Mouse (Mus musculus) midbrain, embryonic 11.5 days (tissue): ENCODE results near the gene Adamts20. TPM values are rescaled to one million over a fixed set of nuclear protein-coding genes. Genes with fewer than 3 reads are reported as not detected.
"Not testable (repeated sequence)": the region's sequence is repeated elsewhere in the genome, so short reads cannot be mapped to it uniquely, and the experiment has no call there.

Source experiments
- ATAC-seq: fragments of 200-750 bp; cut with Nextera tagmentation; 2 replicates; pipeline ENCODE4 v1.8.0; 2017; ENCODE audit warnings: moderate TSS enrichment, moderate library complexity; ENCODE audit not compliant: low FRiP score
- DNase-seq: peaks from one replicate; pipeline ENCODE4 v3.0.0; 2015; ENCODE audit warnings: low spot score; ENCODE audit errors: missing footprints
- H3K27ac ChIP-seq: fragments of 300-500 bp; sonication (generic); 2 replicates; pipeline ENCODE4 v1.5.1; 2014; ENCODE audit warnings: low read depth, low read length
- H3K27me3 ChIP-seq: fragments of 300-500 bp; sonication (generic); 2 replicates; pipeline ENCODE4 v1.6.1; 2014; ENCODE audit warnings: mild to moderate bottlenecking, low read length, moderate library complexity, mixed read lengths; ENCODE audit not compliant: control insufficient read depth, insufficient read depth
- H3K36me3 ChIP-seq: fragments of 300-500 bp; sonication (generic); 2 replicates; pipeline ENCODE4 v1.6.1; 2014; ENCODE audit warnings: mild to moderate bottlenecking, low read length, moderate library complexity, mixed read lengths; ENCODE audit not compliant: control insufficient read depth, insufficient read depth
- H3K4me1 ChIP-seq: fragments of 300-500 bp; sonication (generic); 2 replicates; pipeline ENCODE4 v1.6.1; 2014; ENCODE audit warnings: low read length; ENCODE audit not compliant: control insufficient read depth, insufficient read depth
- H3K4me2 ChIP-seq: fragments of 300-500 bp; sonication (generic); 2 replicates; pipeline ENCODE4 v1.6.1; 2014; ENCODE audit warnings: mild to moderate bottlenecking, moderate library complexity
- H3K4me3 ChIP-seq: fragments of 300-500 bp; sonication (generic); 2 replicates; pipeline ENCODE4 v1.5.1; 2014; ENCODE audit warnings: low read depth, low read length
- H3K9ac ChIP-seq: fragments of 300-500 bp; sonication (generic); 2 replicates; pipeline ENCODE4 v1.6.1; 2014; ENCODE audit warnings: low read length
- H3K9me3 ChIP-seq: fragments of 300-500 bp; sonication (generic); 2 replicates; pipeline ENCODE4 v1.6.1; 2016; ENCODE audit warnings: low read length; ENCODE audit not compliant: control insufficient read depth
- WGBS: fragments of 180-500 bp; shearing (Covaris S2); extraction: QIAGEN DNeasy Blood & Tissue Kit; methylation state at CpG from one replicate; pipeline ENCODE4 v1.1.7; 2014; 5-methylcytosine and 5-hydroxymethylcytosine counted together
- polyA plus RNA-seq: library from polyadenylated mRNA; unstranded; fragments of >200 nt; fragmentation: Nextera tagmentation; extraction: Ambion mirVana; gene quantifications from 2 replicates; pipeline ENCODE4 v1.2.1, GENCODE M21; 2014

The Adamts20 gene
- 3.1 and 3.5 TPM in 2 replicates for polyA plus RNA-seq

GRCm38 (mm10) chr15:94465318-94465717 lies at the start of gene Adamts20:
Adamts20 (minus strand) TSS chr15:94465418.
- no peak within 1 kb of the TSS; the same call in 1 of the 2 replicates for H3K4me2 ChIP-seq
- ATAC-seq: no peak
- H3K27me3 ChIP-seq: no peaks in the 10 kb centered on the region
- no peak within 1 kb of the TSS for H3K4me3 ChIP-seq
- H3K27ac ChIP-seq: no peak within 1 kb of the TSS
- H3K36me3 ChIP-seq: no peaks in the 10 kb centered on the region
- H3K9ac ChIP-seq: no peak within 1 kb of the TSS
- WGBS: 86% methylated on average over 11 of the region's 11 CpGs
- no peak for DNase-seq
- H3K9me3 ChIP-seq: no peaks in the 10 kb centered on the region
- H3K4me1 ChIP-seq: peaks cover 4% of the 10 kb centered on the region; the same call in 1 of the 2 replicates

GRCm38 (mm10) chr15:94503451-94504215 lies 38.4 kb upstream of the Adamts20 start:
- no peak overlapping the region for H3K4me3 ChIP-seq
- H3K4me1 ChIP-seq: no peaks in the 10 kb centered on the region
- H3K4me2 ChIP-seq: no peak overlapping the region
- no peaks in the 10 kb centered on the region for H3K9me3 ChIP-seq
- 82% methylated on average over 12 of the region's 12 CpGs for WGBS
- no peak overlapping the region for H3K27ac ChIP-seq
- DNase-seq (no peak), ATAC-seq (no peak)
- no peak overlapping the region for H3K9ac ChIP-seq
- H3K36me3 ChIP-seq: no peaks in the 10 kb centered on the region
- H3K27me3 ChIP-seq: no peaks in the 10 kb centered on the region

DNA sequence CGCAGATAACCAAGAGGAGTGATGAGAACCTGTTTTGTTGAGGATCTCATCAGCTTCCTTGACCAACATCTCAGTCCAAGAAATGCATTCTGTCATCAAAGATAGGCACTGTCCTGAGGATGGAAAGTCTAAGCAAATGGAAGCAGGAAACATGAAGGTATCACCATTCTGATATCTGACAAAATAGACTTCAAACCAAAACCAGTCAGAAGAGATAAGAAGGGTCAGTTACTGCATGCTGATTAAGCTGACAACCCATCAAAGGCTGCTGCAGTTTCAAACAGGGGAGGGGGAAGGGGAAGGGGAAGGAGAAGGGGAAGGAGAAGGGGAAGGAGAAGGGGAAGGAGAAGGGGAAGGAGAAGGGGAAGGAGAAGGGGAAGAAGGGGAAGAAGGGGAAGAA lies 34.0 kb upstream of the Adamts20 start:
- H3K27ac ChIP-seq: no peak overlapping the region
- no peaks in the 10 kb centered on the region for H3K4me1 ChIP-seq
- ATAC-seq: no peak
- 76% methylated on average over 1 of the region's 1 CpGs for WGBS
- H3K9me3 ChIP-seq: no peaks in the 10 kb centered on the region; the same call in 1 of the 2 replicates
- no peaks in the 10 kb centered on the region for H3K36me3 ChIP-seq
- DNase-seq: no peak
- H3K9ac ChIP-seq: no peak overlapping the region
- no peak overlapping the region for H3K4me2 ChIP-seq
- no peaks in the 10 kb centered on the region for H3K27me3 ChIP-seq
- H3K4me3 ChIP-seq: no peak overlapping the region

DNA sequence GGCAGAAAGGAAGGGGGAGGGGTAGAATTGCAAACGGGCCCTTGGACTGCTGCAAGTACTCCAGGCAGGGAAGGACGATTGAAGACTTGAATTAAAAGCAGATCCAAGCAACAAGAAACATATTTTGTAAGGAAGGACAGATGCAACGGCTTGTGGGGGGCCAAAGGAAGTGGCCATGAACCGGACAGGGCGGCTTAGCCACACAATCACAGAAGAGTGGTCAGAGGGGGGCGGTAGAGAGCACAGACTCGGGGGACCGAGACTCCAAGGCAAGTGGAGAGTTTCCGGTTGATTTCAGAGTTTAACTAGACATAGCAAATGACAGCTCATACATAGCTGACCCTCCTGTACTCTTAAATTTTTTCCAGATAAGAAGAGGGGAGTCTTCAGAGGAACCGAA lies 30.7 kb upstream of the Adamts20 start:
- 72% methylated on average over 10 of the region's 10 CpGs for WGBS
- H3K36me3 ChIP-seq: no peaks in the 10 kb centered on the region
- DNase-seq: no peak

GRCm38 (mm10) chr15:94494445-94494844 lies 29.2 kb upstream of the Adamts20 start:
- WGBS: 94% methylated on average over 1 of the region's 1 CpGs
- no peak overlapping the region for H3K4me3 ChIP-seq
- no peak for ATAC-seq
- H3K9ac ChIP-seq: no peak overlapping the region
- H3K4me2 ChIP-seq: no peak overlapping the region
- DNase-seq: no peak
- no peaks in the 10 kb centered on the region for H3K27me3 ChIP-seq
- H3K36me3 ChIP-seq: no peaks in the 10 kb centered on the region
- no peaks in the 10 kb centered on the region; the same call in 1 of the 2 replicates for H3K9me3 ChIP-seq
- no peak overlapping the region for H3K27ac ChIP-seq
- no peaks in the 10 kb centered on the region for H3K4me1 ChIP-seq

More for the DNA sequence above, 30.7 kb upstream of the Adamts20 start:
- no peaks in the 10 kb centered on the region; the same call in 1 of the 2 replicates for H3K9me3 ChIP-seq
- no peaks in the 10 kb centered on the region for H3K4me1 ChIP-seq
- ATAC-seq: no peak
- no peak overlapping the region for H3K9ac ChIP-seq
- no peak overlapping the region for H3K27ac ChIP-seq
- no peak overlapping the region for H3K4me2 ChIP-seq
- no peak overlapping the region for H3K4me3 ChIP-seq
- no peaks in the 10 kb centered on the region for H3K27me3 ChIP-seq

GRCm38 (mm10) chr15:94489433-94489832 lies 24.2 kb upstream of the Adamts20 start:
- no peaks in the 10 kb centered on the region for H3K36me3 ChIP-seq
- no peaks in the 10 kb centered on the region for H3K27me3 ChIP-seq
- no peak overlapping the region for H3K27ac ChIP-seq
- no peaks in the 10 kb centered on the region for H3K4me1 ChIP-seq
- DNase-seq (no peak), ATAC-seq (no peak)
- WGBS: 89% methylated on average over 2 of the region's 2 CpGs
- H3K4me2 ChIP-seq: no peak overlapping the region
- no peaks in the 10 kb centered on the region; the same call in 1 of the 2 replicates for H3K9me3 ChIP-seq
- no peak overlapping the region for H3K9ac ChIP-seq
- H3K4me3 ChIP-seq: no peak overlapping the region

DNA sequence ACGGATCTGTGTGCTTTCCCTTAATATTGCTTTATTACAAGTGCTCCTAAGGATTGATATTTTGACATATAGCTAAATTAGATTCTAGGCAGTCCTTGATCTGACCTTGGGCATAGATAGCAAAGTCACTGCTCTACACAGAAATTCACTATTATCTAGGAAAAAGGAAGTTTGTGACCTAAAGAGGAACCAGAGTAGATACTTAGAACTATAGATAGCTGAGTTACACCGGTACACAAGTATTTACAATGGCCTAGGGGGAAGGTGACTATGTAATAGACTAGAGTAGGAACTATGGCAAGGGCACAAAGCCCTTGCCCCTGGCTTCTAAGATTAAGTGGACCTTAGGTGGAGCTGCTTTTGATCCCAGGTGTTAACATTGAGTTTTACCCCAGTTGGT lies 22.8 kb upstream of the Adamts20 start:
- not testable (repeated sequence) for H3K9ac ChIP-seq, H3K36me3 ChIP-seq, H3K27ac ChIP-seq, H3K4me1 ChIP-seq, H3K9me3 ChIP-seq, H3K4me3 ChIP-seq, ATAC-seq, H3K4me2 ChIP-seq, DNase-seq, H3K27me3 ChIP-seq
- 84% methylated on average over 2 of the region's 2 CpGs for WGBS

DNA sequence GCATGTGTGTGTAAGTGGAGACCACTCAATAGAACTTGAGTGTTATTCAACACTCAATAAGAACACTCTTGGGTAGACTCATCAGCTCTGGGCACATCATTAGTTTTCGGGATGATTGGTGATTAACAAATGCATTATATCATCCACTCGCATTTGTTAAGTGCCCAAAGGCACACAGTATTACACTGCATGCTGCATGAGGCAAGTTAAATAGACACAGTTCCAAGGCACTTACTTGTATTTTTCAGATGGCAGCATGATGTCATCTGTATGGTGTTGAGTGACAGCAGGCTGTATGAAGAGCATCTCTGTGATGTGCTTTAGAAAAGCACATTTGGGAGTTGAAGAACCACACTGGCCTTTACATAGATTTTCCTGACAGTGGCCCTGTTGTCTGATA lies 17.3 kb upstream of the Adamts20 start:
- H3K27ac ChIP-seq: no peak overlapping the region
- no peaks in the 10 kb centered on the region for H3K4me1 ChIP-seq
- H3K36me3 ChIP-seq: no peaks in the 10 kb centered on the region
- no peaks in the 10 kb centered on the region for H3K9me3 ChIP-seq
- WGBS: 93% methylated on average over 2 of the region's 2 CpGs
- H3K4me2 ChIP-seq: no peak overlapping the region
- no peaks in the 10 kb centered on the region for H3K27me3 ChIP-seq
- DNase-seq (no peak), ATAC-seq (no peak)
- H3K4me3 ChIP-seq: no peak overlapping the region
- no peak overlapping the region for H3K9ac ChIP-seq

DNA sequence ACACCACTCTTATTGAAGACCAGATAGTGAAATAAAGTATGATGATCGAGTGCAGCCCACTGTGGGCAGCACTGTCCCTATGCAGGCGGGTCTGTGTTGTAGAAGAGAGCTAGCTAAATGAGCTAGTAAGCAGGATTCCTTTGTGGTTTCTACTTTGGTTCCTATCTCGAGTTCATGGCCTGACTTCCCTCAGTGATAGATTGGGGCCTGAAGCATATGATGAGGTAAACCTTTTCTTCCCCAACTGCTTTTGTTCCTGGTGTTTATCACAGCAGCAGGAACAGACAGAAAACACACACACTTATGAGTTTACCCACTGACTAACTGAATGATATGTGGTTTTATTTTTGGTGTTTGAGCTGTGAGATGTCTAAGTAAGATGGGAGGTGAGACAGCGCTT lies 15.6 kb upstream of the Adamts20 start:
- H3K4me1 ChIP-seq: no peaks in the 10 kb centered on the region
- no peak overlapping the region for H3K4me3 ChIP-seq
- no peak overlapping the region for H3K9ac ChIP-seq
- H3K4me2 ChIP-seq: no peak overlapping the region
- H3K27me3 ChIP-seq: no peaks in the 10 kb centered on the region
- no peak for DNase-seq
- no peak for ATAC-seq
- no peak overlapping the region for H3K27ac ChIP-seq
- no peaks in the 10 kb centered on the region for H3K36me3 ChIP-seq
- H3K9me3 ChIP-seq: no peaks in the 10 kb centered on the region
- WGBS: 93% methylated on average over 4 of the region's 4 CpGs
